Mouse (Mus musculus) gastrocnemius, postnatal 10 days (tissue): ENCODE results near the gene Olfr1135. TPM values are rescaled to one million over a fixed set of nuclear protein-coding genes. Genes with fewer than 3 reads are reported as not detected.

Experiments used
- DNase-seq: peaks from one replicate; pipeline ENCODE4 v3.0.0; 2021; ENCODE audit warnings: mixed read lengths
- long read RNA-seq, 2 experiments: library from polyadenylated mRNA; stranded (forward); transcript quantifications; one replicate each; pipeline ENCODE4 v2.0.0; 2021
- total RNA-seq, 2 experiments: library from RNA; stranded (reverse); gene quantifications; 2 replicates each; pipeline ENCODE4 v1.2.3; 2021

Gene Olfr1135
- total RNA-seq: not detected
- long read RNA-seq, experiment 1: 0 reads
- long read RNA-seq, experiment 2: 0 reads

- DNase-seq: no peak
Observed at GRCm38 (mm10) chr2:87673564-87673963, at the start of gene Olfr1135. Gene Olfr1135, minus strand, starts transcription at chr2:87673664.

GRCm38 (mm10) chr2:87713079-87713478 lies 39.6 kb upstream of the Olfr1135 start, which contains the start of gene Olfr1137:
Gene Olfr1137, minus strand, starts transcription at chr2:87713179.
- no peak for DNase-seq

GRCm38 (mm10) chr2:87693847-87694246 lies 20.4 kb upstream of the Olfr1135 start, which contains the start of gene Olfr1136:
Gene Olfr1136, minus strand, starts transcription at chr2:87693947.
- no peak for DNase-seq

- DNase-seq: no peak
Observed at GRCm38 (mm10) chr2:87658360-87658759, 15.1 kb downstream of the Olfr1135 start, which contains the start of gene Olfr1134. Gene Olfr1134, minus strand, starts transcription at chr2:87658460.

GRCm38 (mm10) chr2:87647274-87647673 lies 26.2 kb downstream of the Olfr1135 start, which contains the start of gene Olfr1133:
Gene Olfr1133, minus strand, starts transcription at chr2:87647374.
- no peak for DNase-seq

- no peak for DNase-seq
Observed at GRCm38 (mm10) chr2:87642441-87642840, 31.0 kb downstream of the Olfr1135 start.

- DNase-seq: no peak
Observed at GRCm38 (mm10) chr2:87637435-87637834, 36.0 kb downstream of the Olfr1135 start, which contains the start of gene Olfr1132. Gene Olfr1132, minus strand, starts transcription at chr2:87637535.

- DNase-seq: no peak
Observed at GRCm38 (mm10) chr2:87626804-87627203, 46.7 kb downstream of the Olfr1135 start, which contains the start of gene Olfr1131. Gene Olfr1131, plus strand, starts transcription at chr2:87627104.

Other genes starting within 250 kb of the Olfr1135 start
- gene Olfr1124, start 243.4 kb downstream of the Olfr1135 start, total RNA-seq: not detected
- not detected for gene Olfr1126, start 219.7 kb downstream of the Olfr1135 start, total RNA-seq
- not detected for gene Pramel7, start 176.6 kb downstream of the Olfr1135 start, total RNA-seq
- not detected for gene Pramel6, start 167.1 kb downstream of the Olfr1135 start, total RNA-seq
- gene Olfr153, start 141.9 kb downstream of the Olfr1135 start, total RNA-seq: not detected
- gene Olfr1128, start 128.1 kb downstream of the Olfr1135 start, total RNA-seq: not detected
- gene Olfr1129, start 99.8 kb downstream of the Olfr1135 start, total RNA-seq: not detected
- not detected for gene Olfr1130, start 67.5 kb downstream of the Olfr1135 start, total RNA-seq
- not detected for gene Olfr1131, start 46.6 kb downstream of the Olfr1135 start, total RNA-seq
- not detected for gene Olfr1132, start 36.1 kb downstream of the Olfr1135 start, total RNA-seq
- gene Olfr1133, start 26.3 kb downstream of the Olfr1135 start, total RNA-seq: not detected
- gene Olfr1134, start 15.2 kb downstream of the Olfr1135 start, total RNA-seq: not detected
- gene Olfr1136, start 20.3 kb upstream of the Olfr1135 start, total RNA-seq: not detected
- gene Olfr1137, start 39.5 kb upstream of the Olfr1135 start, total RNA-seq: not detected
- not detected for gene Olfr1138, start 66.3 kb upstream of the Olfr1135 start, total RNA-seq
- not detected for gene Olfr1140, start 70.1 kb upstream of the Olfr1135 start, total RNA-seq
- gene Olfr1141, start 80.3 kb upstream of the Olfr1135 start, total RNA-seq: not detected
- not detected for gene Olfr152, start 105.8 kb upstream of the Olfr1135 start, total RNA-seq
- not detected for gene Olfr1143, start 126.9 kb upstream of the Olfr1135 start, total RNA-seq
- not detected for gene Olfr1145, start 136.2 kb upstream of the Olfr1135 start, total RNA-seq
- gene Olfr1148, start 156.9 kb upstream of the Olfr1135 start, total RNA-seq: not detected
- not detected for gene Olfr1150-ps1, start 170.3 kb upstream of the Olfr1135 start, total RNA-seq
- not detected for gene Olfr1151, start 182.2 kb upstream of the Olfr1135 start, total RNA-seq
- not detected for gene Olfr1152, start 192.8 kb upstream of the Olfr1135 start, total RNA-seq
- not detected for gene Olfr1153, start 221.3 kb upstream of the Olfr1135 start, total RNA-seq
- not detected for gene Olfr1154, start 231.5 kb upstream of the Olfr1135 start, total RNA-seq